Mouse (Mus musculus) ES-CJ7 (cell line): Measurements from ENCODE around the gene Ccr10.
"Not testable (repeated sequence)": the region's sequence is repeated elsewhere in the genome, so short reads cannot be mapped to it uniquely, and the experiment has no call there.

Experiments used
- DNase-seq: peaks from one replicate; pipeline ENCODE4 v3.0.0; 2011; ENCODE audit warnings: low read depth, low spot score

Gene Ccr10

GRCm38 (mm10) chr11:101125008-101125407 lies 50.2 kb downstream of the Ccr10 start:
- DNase-seq, result not testable (repeated sequence)

DNA sequence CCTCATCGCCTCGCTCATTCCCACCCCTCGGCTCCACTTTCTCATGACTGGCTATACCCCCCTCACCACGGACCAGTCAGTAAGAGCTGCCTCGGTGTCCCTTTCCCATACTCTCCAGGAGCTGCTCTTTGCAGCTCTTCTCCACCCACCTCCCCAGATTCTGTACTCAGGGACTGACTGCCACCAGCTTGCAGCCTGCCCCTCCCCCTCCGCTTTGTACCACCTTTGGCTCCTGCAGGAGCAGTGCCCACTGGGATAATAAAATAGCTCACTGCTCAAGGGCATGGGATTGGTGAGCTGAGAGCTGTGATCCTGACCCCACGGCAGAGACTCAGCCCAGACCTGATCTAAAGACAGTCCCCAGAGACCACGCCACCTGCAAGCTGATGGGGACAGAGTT lies 50.7 kb downstream of the Ccr10 start:
- not testable (repeated sequence) for DNase-seq
